Mouse (Mus musculus) thymus, postnatal 36 days (tissue): ENCODE data around the gene BC049762.

Experiments used
- DNase-seq, 2 experiments: peaks; one replicate each; pipeline ENCODE4 v3.0.0; 2022; ENCODE audit warnings: mixed read lengths in 2 of 2

BC049762 gene

GRCm38 (mm10) chr11:51214021-51214420 is 48.8 kb downstream of the BC049762 start:
- no peak for DNase-seq

- DNase-seq, result no peak
These were observed 51.4 kb downstream of the BC049762 start for GRCm38 (mm10) chr11:51211426-51211825.

- DNase-seq, result no peak
These were observed 55.1 kb downstream of the BC049762 start for GRCm38 (mm10) chr11:51207758-51208157.
